ENCODE assay signal across 19 mouse cellular contexts in genomic region chr9:68115151-68115690, GRCm38 (mm10).
DNase-seq lines count a peak whose midpoint lies in the region; ATAC-seq lines count a peak whose summit lies in the region.
"Had no signal": no experiment of that assay in that cellular context is flagged by ENCODE, and none has a peak within 500 bp of the region (broad histone marks: within the 10 kb centered on the region; RNA-seq: fewer than 3 reads in every experiment).

No protein-coding gene starts in this region.

- peak; percentile 85 for ATAC-seq in frontal cortex, adult (ENCODE audit: low TSS enrichment)
- ATAC-seq: activated CD4-positive, CD25-positive, alpha-beta regulatory T cell, adult 4 months; forebrain, embryonic 13.5 days; forebrain, postnatal 0 days; hindbrain, postnatal 0 days had no signal

- DNase-seq in frontal cortex, postnatal 14 days (ENCODE audit: low spot score in 2 of 2): no peak
- peak; percentile 7 to 17 for DNase-seq in left cerebral cortex, postnatal 14 days (ENCODE audit: low spot score in 2 of 2)
- DNase-seq in left cerebral cortex, postnatal 4 days: no peak
- DNase-seq in right cerebral cortex, postnatal 10 days (ENCODE audit: low spot score in 2 of 2): peak; percentile 33 to 50
- DNase-seq in right cerebral cortex, adult 2 months (ENCODE audit: low spot score in 2 of 2): no peak
- DNase-seq in telencephalon, adult 2 months (ENCODE audit: low read depth, low spot score): peak; percentile 36
- no peak for DNase-seq in layer of hippocampus, adult 9-11 months
- DNase-seq: adrenal gland, adult 8-10 months; adrenal gland, postnatal 25 days; forebrain, postnatal 0 days; gastrocnemius, adult 2 months; gastrocnemius, postnatal 14 days; heart, adult 18-20 months; heart, postnatal 14 days; heart, postnatal 4 days had no signal

- intact Hi-C loops in left cerebral cortex, postnatal 14 days (cut with DNase I): no loop called here
- intact Hi-C loops in left cerebral cortex, postnatal 4 days (cut with DNase I): no loop called here

Comparison
In these comparisons a context has a peak if more than half of its experiments do, and no peak if none do; other contexts are left out.
1. DNase-seq: peak in left cerebral cortex, postnatal 14 days (2 of 2), right cerebral cortex, postnatal 10 days (2 of 2) and telencephalon, adult 2 months (single experiment); none in frontal cortex, postnatal 14 days (0 of 2), left cerebral cortex, postnatal 4 days (single experiment), right cerebral cortex, adult 2 months (0 of 2) and layer of hippocampus, adult 9-11 months (single experiment).